Mouse (Mus musculus): ENCODE measurements at regions not wholly inside any gene's neighbourhood (a gene's known extent, or its start where the extent isn't known, plus 50 kb on each side); places are given as distances from the start of the nearest gene placed in this dataset.
A peak's percentile ranks its signal among the peaks of the same experiment; 100 is the strongest.

DNA sequence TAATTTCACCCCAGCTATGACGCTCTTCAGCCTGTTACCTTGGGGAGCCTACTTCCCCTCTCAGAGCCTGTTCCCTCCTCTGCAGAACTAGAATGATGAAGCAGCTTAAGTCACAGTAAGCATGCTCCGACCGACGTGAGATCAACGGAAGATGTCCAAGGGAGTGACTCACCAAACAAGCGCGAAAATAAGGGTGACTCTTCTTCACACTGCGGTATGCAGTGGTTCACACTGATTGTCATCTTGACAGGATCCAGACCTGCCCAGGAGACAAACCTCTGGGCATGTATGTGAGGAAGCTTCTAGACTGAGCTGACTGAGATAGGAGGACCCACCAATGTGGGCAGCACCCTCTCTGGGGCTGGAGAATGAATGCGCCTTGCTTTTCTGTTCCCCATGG, 116.3 kb upstream of the Tpm1 start:
- DNase-seq (ENCODE audit: low spot score), result no peak

DNA sequence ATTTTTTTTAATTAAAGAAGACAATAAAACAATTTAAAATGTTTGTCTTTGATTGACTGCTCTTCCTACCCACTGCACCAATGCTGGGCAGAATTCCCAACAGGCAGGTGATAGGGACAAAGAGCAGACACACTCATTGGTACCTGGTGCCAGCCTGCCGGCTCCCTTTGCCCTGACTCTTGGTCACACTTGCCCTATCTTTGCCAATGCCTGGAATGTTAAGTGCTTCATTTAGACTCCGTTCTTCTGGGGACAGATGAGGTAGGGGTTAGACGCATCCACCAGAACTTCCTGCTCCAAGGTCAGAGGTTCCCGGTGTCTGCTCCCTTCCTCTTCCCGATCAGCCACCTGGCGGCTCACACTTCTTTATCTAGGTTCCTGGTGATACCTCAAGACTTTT, 114.5 kb upstream of the Tpm1 start:
- no peak for DNase-seq (ENCODE audit: low spot score)

DNA sequence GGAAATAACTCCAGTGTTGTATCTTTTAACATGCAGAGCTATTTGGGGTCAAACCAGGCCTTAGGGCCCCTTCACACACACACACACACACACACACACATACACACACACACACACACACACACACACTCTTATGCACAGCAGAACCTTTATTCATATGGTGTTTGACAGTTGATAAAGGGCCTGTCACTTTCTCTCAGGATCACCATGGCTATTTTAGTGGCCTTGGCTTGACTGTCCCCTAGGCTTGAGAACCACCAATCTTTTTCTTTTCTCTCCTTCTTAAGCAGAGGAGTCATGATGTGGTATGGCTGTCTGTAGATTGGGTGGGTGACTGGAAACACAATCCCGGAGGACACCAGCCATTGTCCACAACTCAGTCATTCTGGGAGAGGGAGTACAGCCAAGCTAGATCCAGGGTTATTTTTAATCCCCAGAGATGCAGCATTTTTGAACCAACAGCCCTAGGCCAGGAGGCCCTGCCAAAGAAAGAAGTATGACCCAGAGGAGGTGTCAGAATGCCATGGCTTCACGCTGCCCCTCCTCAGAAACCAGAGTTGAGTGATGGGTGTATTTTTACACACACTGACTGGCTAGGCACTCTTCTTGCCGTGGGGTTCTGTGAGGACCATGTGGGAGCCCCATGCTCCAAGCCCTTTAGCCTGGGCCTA, 111.7 kb upstream of the Tpm1 start:
- DNase-seq (ENCODE audit: low spot score), result no peak

DNA sequence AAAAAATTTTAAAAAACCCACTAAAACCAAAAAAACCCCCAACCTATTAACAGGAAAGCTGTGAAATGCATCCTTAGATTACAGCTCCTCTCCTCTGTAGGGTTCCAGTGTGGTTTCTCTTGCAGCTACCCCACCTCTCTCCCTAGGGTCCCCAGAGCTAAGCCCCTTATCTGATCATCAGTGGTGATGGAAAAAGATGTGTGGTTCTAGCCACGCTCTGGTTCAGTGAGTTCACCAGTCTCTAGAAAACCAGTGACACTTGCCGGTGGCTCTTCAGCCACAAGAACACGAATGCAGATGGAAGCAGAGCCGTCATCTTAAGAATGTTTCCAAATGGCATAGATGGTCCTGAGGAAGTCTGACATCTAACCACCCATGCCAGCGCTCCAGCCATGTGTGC, 111.1 kb upstream of the Tpm1 start:
- DNase-seq (ENCODE audit: low spot score), result no peak

DNA sequence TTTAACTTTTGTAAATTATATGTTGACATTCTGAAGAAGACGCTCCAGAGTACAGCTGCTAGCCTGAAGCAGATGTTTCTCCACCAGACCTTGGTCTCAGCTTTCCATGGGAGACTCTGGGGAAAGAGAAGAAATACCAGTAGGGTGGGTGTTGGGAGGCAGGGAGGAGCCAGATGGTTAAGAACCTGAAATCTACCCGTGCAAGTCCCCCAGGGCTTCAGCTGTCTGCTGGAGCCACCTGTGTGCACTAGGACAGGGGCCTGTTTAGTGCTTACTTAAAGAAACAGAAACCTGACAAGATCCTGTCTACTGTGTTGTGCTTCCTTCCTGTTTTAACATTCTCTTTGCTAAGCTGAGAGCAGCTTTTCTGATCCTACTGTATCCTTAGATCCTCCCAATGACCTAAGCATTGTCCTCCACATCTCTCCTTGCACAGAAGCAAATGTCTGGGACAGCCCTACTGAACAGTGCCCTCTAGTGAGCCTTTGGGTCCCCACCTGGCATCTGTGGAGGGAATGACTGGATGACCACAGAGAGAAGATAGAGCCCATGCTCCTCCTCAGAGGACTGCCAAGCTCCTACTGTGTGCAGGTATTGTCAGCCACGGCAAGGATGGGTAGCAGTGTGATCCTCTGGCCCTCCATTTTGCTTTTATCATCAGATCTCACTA, 107.5 kb upstream of the Tpm1 start:
- DNase-seq (ENCODE audit: low spot score), result peak; percentile 65

DNA sequence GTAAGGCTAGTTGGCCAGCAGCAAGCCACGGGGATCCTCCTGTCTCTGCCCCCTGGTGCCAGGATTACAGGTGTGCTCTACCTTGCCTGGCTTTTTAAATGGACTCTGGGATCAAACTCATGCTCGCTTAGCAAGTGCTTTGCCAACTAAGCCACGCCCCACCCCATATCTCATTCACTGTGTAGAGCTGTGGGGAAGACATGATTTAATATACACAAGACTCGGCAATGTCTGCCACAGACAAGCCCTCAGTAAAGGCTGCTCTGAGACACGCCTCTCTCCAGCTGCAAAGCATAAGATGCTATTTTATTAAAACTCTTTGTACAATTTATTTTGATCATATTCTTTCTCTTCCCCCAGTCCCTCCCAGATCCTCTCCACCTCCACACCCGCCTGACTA, 104.9 kb upstream of the Tpm1 start:
- DNase-seq (ENCODE audit: low spot score), result no peak

DNA sequence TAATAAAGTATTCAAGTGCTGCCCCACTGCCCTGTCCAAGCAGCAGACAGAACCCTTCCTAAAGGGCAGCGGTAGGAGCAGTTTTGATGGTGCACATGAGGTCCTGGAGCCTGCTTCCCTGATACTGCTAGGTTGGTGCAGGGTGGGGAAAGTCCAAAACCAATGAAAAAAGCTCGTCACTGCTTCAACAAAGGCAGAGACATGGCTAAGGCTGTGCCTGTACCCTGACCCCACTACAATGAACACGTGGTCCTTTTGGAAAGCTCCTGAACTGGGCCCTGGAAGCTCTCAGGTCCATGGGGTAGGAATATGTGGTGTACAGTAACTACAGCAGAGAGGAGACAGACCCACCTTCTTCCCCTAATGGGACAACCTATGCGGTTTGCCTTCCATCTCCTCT, 104.1 kb upstream of the Tpm1 start:
- no peak for DNase-seq (ENCODE audit: low spot score)

DNA sequence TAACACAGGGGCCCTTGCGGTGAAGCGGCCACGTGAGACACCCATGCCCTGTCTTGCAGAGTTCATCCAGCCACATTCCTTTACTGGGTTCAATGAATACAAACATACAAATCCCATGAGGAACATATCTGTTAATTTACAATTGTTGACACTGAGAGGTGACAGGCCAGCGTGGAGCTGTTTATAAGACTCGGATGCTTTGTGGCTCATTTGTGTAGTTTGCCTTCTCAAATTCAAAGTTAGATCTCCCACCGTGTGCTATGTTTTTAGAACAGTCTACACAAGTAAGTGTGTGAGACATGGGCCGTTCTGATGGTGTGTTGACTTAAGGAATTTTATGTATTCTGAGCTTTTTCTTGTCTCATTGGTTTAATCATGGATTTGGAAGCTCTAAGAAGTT, 98.5 kb upstream of the Tpm1 start:
- no peak for DNase-seq (ENCODE audit: low spot score)

DNA sequence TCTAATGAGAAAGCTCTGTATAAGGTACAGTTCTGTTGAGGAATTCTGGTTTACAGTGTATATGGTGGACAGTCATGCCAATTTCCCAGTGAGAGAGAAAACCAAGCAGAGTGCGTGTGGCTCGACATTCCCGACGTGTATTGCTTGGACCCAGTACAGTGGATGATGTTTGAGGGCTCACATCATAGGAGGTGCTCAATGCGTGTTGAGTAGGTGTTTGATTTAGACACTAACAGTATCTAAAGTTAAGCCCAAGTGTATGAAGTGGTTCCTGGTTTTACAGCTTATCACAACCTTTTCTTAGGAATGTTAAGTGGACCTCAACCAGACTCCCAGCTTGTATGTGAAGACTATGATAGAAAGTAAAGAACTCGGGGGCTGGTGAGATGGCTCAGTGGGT, 96.2 kb upstream of the Tpm1 start:
- no peak for DNase-seq (ENCODE audit: low spot score)

DNA sequence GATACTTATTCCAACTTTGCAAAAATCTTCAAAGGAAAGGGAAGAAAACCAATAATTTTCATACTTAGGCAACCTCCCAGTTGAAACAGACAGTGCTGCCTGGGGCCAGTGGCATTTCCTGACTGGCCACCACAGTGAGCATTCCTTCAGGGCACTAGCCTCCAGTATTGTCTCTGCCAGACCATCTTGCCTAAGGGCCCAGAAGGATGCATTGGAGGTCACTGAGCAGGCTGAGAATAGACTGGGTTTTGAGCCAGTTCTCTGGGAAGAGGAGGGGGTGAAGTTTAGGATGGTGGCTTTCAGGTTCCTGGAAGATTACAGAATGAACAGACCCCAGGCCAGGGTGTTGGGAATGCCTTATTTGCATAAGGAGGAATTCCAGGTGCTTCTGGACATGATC, 95.3 kb upstream of the Tpm1 start:
- DNase-seq (ENCODE audit: low spot score), result no peak

DNA sequence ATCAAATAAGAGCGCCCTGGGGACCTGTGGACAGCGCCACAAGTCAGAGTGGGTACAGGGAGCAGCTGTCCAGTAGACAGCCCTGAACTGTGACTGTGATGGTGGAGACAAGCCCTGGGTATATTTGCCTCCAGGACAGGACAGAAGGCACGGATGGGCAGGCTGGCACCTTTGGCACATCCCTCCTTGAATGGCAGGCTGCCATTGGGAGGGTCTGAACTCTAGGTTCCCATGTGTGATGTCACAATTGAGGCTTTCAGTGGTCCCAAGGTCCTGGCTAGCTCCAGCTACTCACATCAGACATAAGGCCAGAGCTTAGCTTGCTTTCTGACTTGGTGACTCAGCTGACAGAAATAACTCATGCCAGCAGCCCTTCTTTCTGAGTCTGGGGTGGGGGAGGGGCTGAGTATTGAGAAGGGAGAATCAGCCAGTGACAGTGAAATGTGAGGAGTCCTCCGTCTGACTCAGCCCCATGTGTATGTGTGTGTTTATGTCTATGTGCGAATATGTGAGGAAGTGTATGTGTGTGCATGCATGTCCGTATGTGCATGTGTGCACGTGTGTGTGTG, 91.2 kb upstream of the Tpm1 start:
- DNase-seq (ENCODE audit: low spot score), result peak; percentile 48

DNA sequence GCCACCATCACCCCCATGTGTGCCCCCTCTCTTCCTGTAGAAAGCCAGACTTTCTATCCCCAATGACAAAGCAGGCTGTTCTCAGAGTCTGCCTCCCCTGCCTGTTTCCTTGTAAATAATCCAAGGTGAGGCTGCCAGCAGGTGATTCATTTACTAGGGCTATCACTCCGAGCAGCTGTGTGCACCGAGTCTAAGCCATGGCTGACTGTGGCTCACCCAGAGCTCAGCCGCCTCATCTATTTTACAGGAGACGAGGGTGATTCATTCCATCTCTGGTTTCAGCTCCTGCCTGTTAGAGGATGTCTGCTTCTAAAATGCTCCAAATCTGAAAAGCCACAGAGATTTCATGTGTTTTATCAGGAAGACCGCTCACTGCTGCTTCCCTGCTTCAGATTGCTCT, 88.5 kb upstream of the Tpm1 start:
- DNase-seq (ENCODE audit: low spot score), result no peak

DNA sequence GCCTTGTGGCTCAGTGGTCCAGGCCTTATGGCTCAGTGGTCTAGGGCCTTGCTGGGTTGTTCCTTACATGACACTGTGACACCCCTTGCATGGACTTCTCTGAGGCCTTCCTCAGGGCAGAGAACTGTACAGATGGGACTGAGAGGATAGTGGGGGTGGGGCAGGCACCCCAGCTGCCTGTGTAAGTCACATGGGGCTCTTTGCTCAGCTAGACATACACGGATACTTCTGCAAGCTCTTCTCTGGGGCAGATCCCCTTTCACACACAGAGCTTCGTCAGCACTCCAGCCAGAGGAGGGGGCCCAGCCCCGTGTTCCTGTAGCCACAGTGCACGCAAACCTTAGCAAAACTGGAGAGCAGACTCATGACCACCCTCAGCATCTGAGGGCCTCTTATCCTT, 87.9 kb upstream of the Tpm1 start:
- no peak for DNase-seq (ENCODE audit: low spot score)

DNA sequence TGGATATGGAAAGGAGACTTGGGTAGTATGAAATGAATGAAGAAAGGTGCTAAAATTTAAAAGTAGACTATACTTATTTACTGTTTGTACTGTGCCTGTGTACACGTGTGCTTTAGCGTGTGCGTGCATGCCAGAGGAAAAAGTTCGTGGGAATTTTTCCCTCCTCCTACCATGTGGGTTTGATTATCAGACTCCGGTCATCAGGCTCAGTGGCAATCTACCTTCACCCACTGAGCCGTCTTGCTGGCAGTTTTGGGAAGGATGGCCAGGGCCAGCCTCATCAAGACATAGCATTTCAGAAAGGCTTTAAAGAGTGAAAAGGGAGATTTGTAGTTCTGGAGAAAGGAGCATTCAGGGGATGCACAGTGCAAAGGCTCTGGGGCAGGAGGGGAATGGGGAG, 87.0 kb upstream of the Tpm1 start:
- DNase-seq (ENCODE audit: low spot score), result no peak

DNA sequence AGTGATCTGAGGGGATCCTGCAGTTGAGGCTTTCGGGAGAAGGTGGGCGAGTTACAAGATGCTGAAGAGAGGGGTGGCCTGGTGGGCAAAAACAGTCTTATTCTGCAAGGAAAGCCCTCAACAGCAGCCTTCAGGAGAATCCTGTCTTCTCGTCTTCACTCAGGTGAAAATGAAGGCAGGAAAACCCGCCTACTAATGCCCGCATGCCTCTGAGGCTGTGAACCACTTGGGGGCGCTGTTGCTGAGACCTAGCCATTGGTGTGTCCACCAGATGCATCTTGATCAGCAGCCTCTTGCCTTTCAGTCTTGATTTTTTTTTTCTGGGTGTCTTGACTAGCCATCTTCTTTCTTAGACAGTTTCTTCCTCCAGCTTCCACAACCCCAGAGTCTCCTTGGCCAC, 85.2 kb upstream of the Tpm1 start:
- DNase-seq (ENCODE audit: low spot score), result no peak

DNA sequence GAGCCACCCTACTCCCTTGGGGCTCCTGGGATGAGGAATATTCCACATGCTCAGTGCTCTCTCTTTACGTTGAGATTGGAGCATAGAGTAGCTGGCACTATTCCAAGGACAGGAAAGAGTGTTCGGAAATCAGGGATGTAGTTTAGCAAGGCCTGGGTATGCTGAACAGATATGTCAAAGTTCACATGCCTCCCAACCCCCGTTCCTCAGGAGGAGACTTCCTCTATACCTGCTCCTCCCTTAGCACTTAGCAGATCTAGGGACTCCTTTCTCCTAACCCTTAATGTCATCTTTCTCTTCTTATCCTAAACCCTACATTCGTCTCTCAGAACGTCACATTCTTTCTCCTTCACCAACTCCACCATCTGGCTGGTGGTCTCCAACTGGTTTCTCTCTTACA, 83.2 kb upstream of the Tpm1 start:
- DNase-seq (ENCODE audit: low spot score), result no peak

DNA sequence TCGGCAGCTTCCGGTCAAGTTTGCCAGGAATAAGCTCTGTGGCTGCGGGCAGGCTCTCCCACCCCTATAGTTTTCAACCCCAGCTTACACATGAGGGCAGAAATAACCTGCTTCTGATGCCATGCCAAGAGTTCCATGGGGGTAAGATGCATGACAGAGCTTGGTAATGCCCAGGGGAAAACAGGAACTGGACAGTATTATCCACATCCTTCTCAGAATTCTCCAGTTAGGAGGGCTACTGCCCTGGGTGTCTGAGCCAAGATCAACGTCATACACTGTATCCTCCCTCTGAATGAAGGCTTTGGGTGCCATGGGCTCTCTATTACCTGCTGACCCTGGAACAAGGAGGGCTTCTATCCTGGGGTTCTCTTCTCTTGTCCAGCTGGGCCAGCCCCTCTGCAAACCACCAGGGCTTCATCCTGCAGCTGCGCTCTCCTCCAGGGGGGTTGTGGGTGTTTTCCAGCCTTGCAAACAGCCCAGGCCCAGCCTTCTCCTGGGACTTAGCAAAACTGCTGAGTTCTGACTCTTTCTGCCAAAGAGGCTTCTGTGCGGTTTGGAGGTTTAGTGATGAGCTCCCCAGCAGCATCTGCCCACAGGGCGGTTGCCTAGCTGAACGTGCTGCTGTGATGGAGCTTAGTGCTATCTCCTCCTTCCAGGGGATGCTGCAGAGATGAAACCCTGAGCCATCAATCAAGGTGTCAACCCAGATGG, 81.7 kb upstream of the Tpm1 start:
- DNase-seq (ENCODE audit: low spot score), result no peak

DNA sequence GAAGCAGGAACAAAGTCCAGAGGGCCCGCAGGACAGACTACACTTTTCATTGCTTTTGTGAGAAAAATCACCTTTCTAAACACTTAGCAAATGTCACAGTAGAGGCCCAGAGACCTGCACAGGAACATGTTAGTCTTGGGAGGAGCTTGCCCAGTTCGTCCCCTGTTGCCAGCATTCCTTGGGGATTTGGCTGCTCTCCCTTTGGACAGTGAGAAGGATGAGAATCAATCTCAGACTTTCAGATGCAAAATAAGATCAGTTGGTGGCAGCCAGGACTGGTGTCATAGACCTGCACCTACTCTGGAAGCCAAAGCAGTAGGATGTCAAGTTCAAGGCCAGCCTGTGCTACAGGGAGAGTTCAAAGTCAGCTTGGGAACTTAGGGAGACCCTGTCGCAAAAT, 80.7 kb upstream of the Tpm1 start:
- DNase-seq (ENCODE audit: low spot score), result no peak

DNA sequence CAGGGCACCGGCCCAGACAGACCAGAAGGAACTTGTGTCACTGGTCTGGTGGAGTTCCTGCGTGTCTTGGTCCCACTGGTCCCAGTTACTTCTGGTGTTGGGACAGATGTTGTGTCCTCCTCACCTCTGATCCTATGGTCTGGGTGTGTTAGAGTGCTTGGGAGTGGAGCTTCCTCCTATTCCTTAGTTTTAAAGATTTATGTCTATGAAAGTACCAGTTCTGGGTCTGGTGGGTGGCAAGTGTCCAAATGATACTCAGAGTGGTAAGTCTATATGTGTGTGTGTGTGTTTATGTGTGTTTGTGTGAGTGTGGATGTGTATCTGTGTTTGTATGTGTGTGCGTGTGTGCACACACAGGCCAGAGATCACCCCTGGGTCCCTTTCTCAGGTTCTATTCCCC, 79.9 kb upstream of the Tpm1 start:
- DNase-seq (ENCODE audit: low spot score), result no peak

DNA sequence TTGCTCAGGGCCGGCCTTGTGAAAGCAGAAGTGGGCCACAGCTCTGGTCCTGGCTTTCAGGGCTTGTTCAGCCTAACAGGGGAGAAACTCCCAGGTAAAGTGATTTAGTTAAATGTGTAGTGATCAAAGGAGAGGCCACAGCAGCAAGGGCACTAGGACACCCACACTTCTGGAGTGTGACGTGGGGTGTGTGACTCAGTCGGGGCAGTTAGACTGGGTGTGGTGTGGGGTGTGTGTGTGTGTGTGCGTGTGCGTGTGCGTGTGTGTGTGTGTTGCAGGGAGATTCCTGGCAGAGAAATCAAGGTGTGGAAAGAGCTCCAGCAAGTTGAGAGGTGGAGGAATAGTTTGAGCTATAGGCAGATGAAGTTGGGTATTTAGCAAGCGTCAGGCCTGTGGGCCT, 72.5 kb upstream of the Tpm1 start:
- DNase-seq (ENCODE audit: low spot score), result no peak

DNA sequence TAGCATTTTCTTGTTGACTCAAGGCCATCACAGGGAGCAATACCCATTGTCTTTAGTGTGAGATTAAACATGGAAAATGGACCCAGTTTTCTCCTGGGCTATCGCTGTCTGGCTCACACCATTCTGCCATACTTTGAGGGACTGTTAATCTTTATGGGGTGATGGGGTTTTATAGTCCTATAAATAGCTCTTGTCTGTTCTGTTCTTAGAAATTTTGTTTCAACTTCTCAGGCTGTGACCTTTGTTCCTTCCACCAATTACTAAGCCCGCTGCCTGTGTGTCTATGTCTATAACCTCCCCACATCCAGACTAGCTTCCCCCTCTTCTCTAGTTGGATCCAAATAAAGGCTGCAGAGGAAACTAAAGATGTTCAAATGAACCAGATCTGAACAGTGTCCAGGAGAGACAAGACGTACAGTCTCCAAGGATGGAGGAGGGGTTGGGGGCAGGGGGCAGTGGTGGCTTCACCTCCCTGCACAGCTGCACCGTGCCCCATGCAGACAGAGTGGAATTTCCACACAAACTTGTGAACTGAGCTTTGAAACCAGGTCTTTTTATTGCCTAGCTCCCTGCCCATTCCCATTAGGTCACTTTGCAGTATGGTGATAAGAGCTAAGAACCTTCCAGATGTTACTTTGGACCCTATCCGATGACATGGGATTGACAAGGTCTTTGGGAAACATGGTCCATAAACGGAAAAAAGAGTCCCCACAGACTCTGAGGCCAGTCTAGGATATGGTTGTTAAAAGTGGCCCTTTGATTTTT, 69.9 kb upstream of the Tpm1 start:
- DNase-seq (ENCODE audit: low spot score), result no peak

DNA sequence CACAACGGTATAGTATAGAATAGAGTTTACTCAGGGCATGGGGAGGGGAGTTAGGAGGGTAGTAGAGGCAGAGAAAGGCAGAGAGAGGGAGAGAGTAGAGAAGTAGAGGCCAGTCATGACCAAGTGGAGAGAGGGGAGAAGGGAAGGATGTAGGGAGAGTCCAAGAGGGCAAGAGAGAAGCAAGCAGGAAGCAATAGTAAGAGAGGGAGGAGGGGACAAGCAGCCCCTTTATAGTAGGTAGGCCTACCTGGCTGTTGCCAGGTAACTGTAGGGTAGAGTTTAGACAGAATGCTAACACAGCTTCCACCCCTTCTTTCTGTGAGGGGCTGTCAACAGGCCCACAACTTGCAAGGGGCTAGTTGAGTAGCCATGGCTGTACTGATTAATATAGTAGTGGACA, 69.2 kb upstream of the Tpm1 start:
- no peak for DNase-seq (ENCODE audit: low spot score)

DNA sequence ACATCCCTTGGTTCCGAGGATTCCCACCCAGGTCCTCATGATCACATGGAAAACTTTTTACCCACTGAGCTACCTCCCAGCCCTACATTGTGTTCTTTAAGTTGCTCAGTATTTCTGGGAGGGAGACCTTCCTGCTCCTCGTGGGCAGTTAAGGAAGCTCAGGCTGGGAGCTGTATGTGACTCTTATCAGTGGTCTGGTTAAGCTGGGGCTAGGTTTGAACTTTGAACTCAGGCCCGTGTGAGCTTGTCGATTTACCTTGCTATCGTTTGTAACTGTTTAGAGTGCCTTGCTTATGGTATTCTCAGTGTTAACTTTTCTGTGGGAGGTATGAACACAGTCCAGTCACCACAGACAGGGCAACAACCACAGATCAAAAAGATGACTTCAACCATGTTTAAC, 68.4 kb upstream of the Tpm1 start:
- DNase-seq (ENCODE audit: low spot score), result no peak
